Mouse (Mus musculus): Measurements from ENCODE around the gene Pdzd4.
A peak's percentile ranks its signal among the peaks of the same experiment; 100 is the strongest.

Pdzd4 gene

DNA sequence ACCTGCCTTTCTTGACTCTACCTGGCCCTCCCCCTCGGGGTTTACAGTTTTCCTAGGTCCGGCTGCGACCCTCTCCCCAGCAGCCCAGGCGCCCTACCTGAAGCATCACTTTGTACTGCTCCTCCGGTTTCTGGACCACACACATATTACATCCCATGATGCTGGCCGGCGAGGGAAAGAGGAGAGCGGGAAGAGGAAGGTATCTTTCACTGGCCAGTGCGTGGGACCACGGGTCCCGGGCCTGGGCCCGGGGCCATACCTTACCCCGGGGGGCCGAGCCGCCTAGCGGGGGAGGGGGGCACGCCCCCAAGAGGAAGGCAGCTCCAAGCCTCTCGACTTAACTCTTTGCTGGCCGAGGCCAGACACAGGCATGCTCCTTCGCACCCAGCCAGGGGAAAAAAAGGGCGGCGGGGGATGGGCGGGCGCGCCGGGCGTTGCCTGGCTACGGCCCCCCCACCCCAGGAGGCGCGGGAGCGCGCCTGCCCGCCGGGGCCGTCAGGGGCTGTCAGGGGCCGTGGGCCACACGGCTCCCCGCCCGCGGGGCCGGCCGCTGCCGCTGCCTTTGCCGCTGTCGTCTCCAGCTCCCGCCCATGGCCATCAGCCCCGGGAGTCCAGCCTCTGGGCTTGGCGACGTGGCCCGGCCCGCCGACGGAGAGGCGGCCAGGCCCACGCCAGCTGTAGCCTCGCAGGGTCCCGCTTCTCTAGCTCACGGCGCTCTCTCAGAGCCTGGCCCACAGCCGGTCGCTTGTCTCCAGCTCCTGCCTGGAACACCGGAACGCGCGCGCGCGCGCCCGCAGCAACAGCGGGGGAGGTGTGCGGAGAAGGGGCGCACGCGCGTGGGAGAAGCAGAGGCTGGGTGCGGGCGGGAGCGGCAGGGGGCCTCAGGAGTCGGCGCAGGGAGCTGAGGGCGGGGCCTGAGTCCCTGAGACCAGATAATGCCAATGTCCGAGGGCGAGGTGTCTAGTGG is at the start of gene Pdzd4:
Gene Pdzd4, minus strand, starts transcription at position 785 of the 967 bp plus-strand sequence.
- DNase-seq (ENCODE audit: low read depth, low spot score), result peak; percentile 69

DNA sequence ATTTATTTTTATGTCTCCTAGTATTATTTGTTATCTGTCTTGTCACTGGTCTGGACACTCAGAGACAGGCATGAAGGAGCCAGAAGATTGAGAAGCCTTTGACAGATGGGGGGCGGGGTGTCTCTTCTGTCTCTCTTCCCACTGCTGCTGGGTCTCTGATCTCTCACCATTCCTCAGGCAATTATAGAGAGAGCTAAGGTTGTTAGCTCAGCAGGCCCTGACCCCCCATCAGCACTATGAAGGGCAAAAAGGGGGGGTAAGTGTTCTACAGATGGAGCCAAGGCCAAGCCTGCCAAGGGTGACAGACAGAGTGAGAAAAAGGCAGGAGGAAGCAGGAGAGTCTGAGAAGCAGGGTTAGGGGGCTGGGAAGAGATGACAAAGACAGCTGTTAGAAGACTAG is 47.2 kb upstream of the Pdzd4 start:
- no peak for DNase-seq (ENCODE audit: low read depth, low spot score)

- no peak for DNase-seq (ENCODE audit: low read depth, low spot score)
Observed at GRCm38 (mm10) chrX:73871474-73871873, 46.7 kb upstream of the Pdzd4 start.

DNA sequence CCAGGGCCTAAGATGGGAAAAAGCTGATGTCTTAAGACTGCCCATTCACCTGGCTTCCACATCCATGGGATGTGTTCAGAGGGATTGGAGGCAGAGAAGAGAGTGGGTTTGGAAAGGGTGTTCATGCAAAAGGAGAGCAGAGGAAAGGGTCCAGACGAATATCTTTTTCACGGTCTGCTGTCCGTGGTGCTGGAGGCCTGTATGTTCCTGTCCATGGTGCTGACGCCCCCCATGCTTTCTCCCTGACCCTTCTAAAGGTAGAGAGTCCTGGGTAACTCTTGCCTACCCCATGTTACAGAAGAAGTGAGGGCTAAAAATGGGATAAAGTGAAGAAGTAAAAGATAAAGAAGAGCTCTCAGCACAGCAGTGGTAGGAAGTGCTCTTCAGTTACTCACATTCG is 44.6 kb upstream of the Pdzd4 start:
- DNase-seq (ENCODE audit: low read depth, low spot score), result no peak

DNA sequence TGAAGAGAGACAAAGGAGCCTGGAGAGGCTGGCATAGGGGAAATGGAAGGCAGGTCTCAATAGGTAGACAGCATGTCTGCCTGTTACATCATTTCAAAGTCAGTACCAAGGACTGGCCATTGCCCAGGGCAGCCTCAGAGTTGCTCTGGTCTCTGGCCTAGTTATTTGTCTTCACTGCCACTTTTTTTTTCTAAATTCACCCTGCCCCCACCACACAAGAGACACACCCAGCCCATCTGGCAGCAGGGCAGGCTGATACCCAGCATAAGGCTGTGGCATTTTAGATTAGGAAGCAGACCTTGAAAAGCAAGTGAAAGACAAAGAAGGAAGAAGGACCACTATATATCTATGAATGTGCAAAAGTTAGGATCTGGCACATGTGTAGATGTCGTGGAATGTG is 43.1 kb upstream of the Pdzd4 start:
- DNase-seq (ENCODE audit: low read depth, low spot score), result no peak

DNA sequence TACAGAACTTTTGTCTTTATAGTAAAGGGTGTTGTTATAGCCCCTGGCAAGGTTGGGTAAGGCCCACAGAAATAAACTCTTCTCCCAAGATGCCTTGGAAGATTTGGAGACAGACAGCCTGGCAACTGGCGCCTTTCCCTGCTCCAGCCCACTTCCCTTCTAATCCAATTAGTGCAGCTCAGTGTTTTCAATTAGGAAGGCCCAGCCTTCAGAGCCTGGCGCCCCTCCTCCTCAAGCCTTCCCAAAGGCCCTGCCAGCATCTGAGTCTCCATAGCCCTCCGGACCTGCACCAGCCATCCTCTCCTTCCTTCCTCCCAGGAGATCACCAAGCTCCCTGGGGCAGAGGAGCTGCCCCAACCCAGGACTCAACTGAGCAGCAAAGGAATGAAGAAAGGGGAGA is 42.5 kb upstream of the Pdzd4 start:
- peak; percentile 14 for DNase-seq (ENCODE audit: low read depth, low spot score)

DNA sequence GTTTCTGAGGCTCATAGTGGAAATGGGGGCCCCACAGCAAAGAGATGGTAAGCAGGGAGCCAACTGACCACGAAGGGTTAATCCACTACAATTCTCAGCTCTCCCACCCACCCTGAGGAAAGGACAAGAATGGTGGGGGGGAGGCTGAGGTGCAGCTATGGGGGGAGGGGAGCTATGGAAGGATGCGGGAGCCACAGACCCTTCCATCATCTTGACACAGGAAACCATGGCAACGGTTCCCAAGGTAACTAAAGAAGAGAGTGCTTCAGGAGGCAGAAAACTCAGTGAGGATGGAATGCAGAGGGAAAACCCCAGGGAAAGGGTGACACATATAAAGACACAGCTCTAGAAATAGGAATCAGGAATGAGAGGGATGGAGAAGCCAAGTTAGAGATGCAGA is 39.9 kb upstream of the Pdzd4 start:
- no peak for DNase-seq (ENCODE audit: low read depth, low spot score)

DNA sequence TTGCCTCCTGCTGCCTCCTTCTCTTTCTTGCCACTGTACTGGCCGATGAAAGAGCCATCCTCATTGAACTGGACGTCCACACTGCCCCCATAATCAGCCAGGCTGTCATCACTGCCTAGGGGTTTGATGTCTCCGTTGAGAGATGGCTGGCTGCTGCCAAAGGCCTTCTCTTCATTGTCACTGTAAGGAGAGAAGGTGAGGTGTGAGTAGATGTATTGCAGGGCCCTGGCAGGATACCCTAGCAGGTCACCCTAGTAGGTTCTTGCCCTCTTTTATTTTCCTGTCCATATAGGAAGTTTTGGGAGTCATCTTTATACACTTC is 30.3 kb upstream of the Pdzd4 start:
- no peak for DNase-seq (ENCODE audit: low read depth, low spot score)

- no peak for DNase-seq (ENCODE audit: low read depth, low spot score)
Observed at GRCm38 (mm10) chrX:73854326-73855086, 29.7 kb upstream of the Pdzd4 start.

- no peak for DNase-seq (ENCODE audit: low read depth, low spot score)
Observed at GRCm38 (mm10) chrX:73836691-73837090, 11.9 kb upstream of the Pdzd4 start.

GRCm38 (mm10) chrX:73835731-73836130 is 11.0 kb upstream of the Pdzd4 start:
- DNase-seq (ENCODE audit: low read depth, low spot score), result no peak

- no peak for DNase-seq (ENCODE audit: low read depth, low spot score)
Observed at GRCm38 (mm10) chrX:73823747-73824146, 1.0 kb downstream of the Pdzd4 start.

GRCm38 (mm10) chrX:73816596-73817314 is 8.0 kb downstream of the Pdzd4 start:
- no peak for DNase-seq (ENCODE audit: low read depth, low spot score)

DNA sequence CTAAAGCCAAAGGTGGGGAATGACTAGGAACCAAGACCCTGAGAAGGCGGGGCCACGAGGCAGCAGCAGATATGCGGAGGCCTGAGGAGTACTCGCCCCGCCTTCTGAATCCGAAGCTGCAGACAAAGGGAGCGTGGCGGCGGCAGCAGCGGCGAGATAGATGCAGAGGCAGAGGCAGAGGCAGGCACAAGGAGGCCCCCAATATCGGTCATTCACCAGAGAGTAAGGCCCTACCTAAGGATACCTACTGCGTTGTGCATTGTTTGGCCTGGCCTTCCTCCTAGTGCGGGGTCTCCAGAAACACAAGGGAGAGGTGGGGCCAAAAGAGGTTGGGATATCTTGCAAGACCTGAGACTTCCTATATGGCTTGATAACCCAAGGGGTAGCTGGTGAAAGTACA is 9.7 kb downstream of the Pdzd4 start:
- DNase-seq (ENCODE audit: low read depth, low spot score), result no peak

DNA sequence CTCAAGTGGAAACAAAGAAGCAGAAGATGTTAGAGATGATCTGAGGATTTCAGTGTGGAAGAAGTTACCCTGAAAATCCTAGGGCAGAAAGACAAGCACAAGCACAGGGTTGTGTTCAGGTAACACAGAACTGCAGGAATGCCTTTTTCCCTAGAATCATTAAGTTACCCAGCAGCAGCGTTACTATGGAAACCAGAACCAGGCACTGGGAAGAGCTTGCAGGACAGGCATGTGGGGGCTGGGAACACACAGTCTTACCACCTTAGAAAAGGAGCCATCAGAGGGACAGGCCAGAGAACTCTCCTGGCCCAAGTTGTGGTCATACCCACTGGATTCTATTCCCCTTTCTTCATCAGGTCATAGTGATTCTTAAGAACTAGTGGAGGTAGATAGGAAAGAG is 19.0 kb downstream of the Pdzd4 start:
- no peak for DNase-seq (ENCODE audit: low read depth, low spot score)

- DNase-seq (ENCODE audit: low read depth, low spot score), result peak; percentile 38
Observed at GRCm38 (mm10) chrX:73798502-73798901, 26.3 kb downstream of the Pdzd4 start.

DNA sequence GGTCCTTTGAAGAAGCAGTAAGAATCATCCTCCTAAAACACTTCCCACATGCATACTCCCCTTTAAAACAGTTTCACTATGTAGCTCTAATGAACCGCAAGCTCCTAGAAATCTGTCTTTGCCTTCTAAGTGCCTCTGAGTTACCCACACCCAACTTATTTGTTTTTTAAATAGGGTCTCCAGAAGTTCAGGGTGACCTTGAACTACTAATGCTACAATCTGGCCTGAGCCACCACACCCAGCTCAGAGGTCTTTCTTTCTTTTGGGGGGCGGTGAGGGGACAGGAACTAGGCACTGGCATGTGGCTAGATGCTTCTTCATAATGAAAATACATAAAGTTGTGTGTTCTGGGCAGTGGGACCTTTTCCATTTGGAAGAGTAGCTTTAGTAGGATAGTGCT is 27.3 kb downstream of the Pdzd4 start:
- no peak for DNase-seq (ENCODE audit: low read depth, low spot score)

DNA sequence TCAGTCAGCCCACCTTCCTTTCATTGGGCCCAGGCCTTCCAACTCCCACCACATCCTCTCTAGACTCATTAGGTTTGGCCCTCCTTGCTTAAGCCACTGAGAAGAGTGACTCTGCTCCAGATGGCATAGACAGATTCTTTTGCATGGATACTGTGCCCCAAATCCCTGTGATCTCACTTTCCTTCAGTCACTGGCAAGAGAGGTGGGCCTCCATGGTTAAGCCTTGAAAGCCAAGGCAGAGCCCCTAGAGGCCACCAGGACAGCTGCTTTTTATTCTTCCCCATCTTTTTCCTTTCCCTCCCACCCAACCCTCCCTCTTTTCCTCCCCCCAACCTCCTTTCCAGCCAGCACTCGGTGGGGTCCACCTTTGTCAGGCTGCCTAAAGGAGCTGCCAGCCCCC is 31.3 kb downstream of the Pdzd4 start:
- no peak for DNase-seq (ENCODE audit: low read depth, low spot score)

DNA sequence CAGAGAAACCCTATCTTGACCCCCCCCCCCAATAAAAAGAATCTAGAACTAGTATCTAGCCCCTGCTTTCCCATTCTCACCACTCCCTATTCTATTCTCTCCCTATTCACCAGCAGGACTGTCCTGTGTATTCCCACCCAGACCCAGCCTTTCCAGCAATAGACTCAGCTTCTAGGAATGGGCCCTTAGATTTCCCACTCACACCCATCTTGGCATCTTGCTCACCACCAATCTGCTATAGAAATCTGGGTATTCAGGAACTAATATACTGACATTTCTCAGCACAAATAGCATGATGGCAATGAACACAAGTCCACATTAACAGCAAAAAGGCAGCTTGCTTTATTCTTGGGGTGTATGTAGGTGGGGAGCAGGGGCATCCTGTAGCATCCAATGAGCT is 31.7 kb downstream of the Pdzd4 start:
- no peak for DNase-seq (ENCODE audit: low read depth, low spot score)

GRCm38 (mm10) chrX:73788501-73788900 is 36.3 kb downstream of the Pdzd4 start:
- no peak for DNase-seq (ENCODE audit: low read depth, low spot score)

DNA sequence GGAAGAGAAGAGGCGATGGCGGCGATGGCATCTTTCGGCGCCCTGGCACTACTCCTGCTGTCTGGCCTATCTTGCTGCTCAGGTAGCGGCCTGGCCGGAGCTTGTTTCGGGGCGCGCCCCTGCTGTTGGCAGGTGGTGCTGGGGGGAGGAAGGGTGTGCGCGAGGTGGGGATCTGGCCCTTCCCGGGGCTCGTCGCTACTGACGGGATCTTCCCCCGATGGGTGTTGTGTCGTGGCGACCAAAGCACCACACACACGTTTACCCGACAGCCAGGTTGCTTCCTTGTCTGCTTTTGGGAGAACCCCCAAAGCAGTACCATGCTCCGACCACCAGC is 37.6 kb downstream of the Pdzd4 start:
- no peak for DNase-seq (ENCODE audit: low read depth, low spot score)
